Mouse (Mus musculus) neural tube, embryonic 12.5 days (tissue): Measurements from ENCODE around the gene Rmi2. TPM values are rescaled to one million over a fixed set of nuclear protein-coding genes. Genes with fewer than 3 reads are reported as not detected.
"Not testable (repeated sequence)": the region's sequence is repeated elsewhere in the genome, so short reads cannot be mapped to it uniquely, and the experiment has no call there.

Experiments used
- ATAC-seq: fragments of 200-750 bp; cut with Nextera tagmentation; 2 replicates; pipeline ENCODE4 v1.8.0; 2017; ENCODE audit warnings: low read depth, mild to moderate bottlenecking, moderate TSS enrichment, moderate library complexity; ENCODE audit not compliant: low FRiP score
- H3K27ac ChIP-seq: fragments of 300-500 bp; sonication (generic); 2 replicates; pipeline ENCODE4 v1.5.1; 2016
- H3K27me3 ChIP-seq: fragments of 300-500 bp; sonication (generic); replicated peaks from 2 replicates; pipeline ENCODE4 v1.6.1; 2016; ENCODE audit warnings: mild to moderate bottlenecking
- H3K36me3 ChIP-seq: fragments of 300-500 bp; sonication (generic); 2 replicates; pipeline ENCODE4 v1.6.1; 2016; ENCODE audit warnings: mild to moderate bottlenecking
- H3K4me1 ChIP-seq: fragments of 300-500 bp; sonication (generic); 2 replicates; pipeline ENCODE4 v1.6.1; 2016
- H3K4me2 ChIP-seq: fragments of 300-500 bp; sonication (generic); replicated peaks from 2 replicates; pipeline ENCODE4 v1.6.1; 2016; ENCODE audit warnings: mild to moderate bottlenecking
- H3K4me3 ChIP-seq: fragments of 300-500 bp; sonication (generic); 2 replicates; pipeline ENCODE4 v1.5.1; 2016
- H3K9ac ChIP-seq: fragments of 300-500 bp; sonication (generic); 2 replicates; pipeline ENCODE4 v1.6.1; 2016; ENCODE audit warnings: mild to moderate bottlenecking
- H3K9me3 ChIP-seq: fragments of 300-500 bp; sonication (generic); 2 replicates; pipeline ENCODE4 v1.6.1; 2016; ENCODE audit warnings: mild to moderate bottlenecking
- WGBS: fragments of 180-500 bp; shearing (Covaris S2); methylation state at CpG from one replicate; pipeline ENCODE4 v1.1.7; 2016; 5-methylcytosine and 5-hydroxymethylcytosine counted together
- polyA plus RNA-seq: library from polyadenylated mRNA; unstranded; fragments of >200 nt; fragmentation: Nextera tagmentation; extraction: Ambion mirVana; gene quantifications from 2 replicates; pipeline ENCODE4 v1.2.1, GENCODE M21; 2016

The Rmi2 gene
- polyA plus RNA-seq, 1 experiment from 2014 or later = 1.9 TPM

DNA sequence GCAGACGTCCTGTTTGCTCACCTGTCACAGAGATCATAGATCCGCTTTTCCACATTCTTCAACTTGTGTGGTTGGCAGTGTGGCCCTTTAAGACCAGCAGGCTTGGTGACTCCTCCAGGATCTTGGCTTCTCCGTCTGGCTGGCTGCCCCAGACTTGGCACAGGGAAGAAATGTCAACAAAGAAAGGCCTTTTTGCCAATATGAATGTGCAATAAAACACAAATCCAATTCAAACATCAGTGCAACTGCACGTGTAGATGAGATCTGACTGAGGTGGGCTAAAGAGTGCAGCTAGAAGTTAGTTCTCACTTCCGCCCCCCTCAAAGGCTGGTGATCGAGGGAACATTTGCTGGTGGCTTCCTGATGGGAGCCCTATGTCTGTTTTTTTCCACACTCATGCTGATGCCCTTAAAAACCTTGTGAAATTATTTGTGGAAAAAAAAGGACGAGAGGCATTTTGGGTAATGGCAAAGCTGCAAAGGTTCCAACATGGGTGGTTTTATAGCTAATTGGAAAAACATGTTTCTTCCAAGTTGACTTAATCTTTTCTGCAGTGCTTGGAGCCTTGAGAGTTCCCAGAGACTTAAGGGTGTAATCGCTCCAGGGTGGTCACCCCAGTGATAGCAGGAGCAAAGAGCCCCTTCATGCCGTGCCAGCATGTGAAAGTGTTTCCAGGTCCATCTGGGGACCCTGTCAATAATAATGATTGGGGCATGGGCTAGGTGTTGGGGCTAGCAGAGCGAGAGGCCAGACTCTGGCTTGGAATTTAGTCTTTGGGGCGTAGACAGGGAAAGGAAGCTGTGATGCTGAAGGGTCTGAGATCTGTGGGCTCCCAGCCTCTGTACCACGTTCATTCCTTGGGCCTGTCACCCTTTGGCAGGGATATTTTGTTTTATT, 15.4 kb downstream of the Rmi2 start:
- Histone ChIP-seq H3K9me3 (no peaks in the 10 kb centered on the region), H3K4me2 (no peak overlapping the region), H3K9ac (no peak overlapping the region), H3K4me3 (no peak overlapping the region), H3K36me3 (no peaks in the 10 kb centered on the region), H3K4me1 (no peaks in the 10 kb centered on the region), H3K27ac (no peak overlapping the region), H3K27me3 (no peaks in the 10 kb centered on the region)
- ATAC-seq = no peak
- 75% methylated on average over 12 of the region's 12 CpGs for WGBS

DNA sequence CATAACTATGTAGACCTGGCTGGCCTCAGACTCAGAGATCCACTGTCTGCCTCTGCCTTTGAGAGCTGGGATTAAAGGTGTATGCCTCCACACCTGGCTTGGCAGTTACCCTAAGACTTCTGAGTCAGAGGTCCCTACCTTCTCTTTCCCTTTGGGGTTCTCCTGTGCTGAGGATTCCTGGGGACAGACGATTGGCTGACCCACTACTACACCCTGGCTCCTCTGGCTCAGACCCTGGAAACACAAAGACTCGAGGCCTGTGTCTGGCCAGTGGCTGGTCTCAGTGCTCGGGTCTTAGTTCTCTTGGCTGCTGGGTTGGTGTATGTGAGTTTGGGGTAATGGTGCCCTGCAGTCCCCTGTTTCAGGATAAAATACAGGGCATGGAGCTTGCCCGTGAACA, 16.0 kb downstream of the Rmi2 start:
- WGBS = 45% methylated on average over 4 of the region's 4 CpGs
- Histone ChIP-seq H3K27ac (no peak overlapping the region), H3K27me3 (no peaks in the 10 kb centered on the region), H3K4me2 (no peak overlapping the region), H3K36me3 (no peaks in the 10 kb centered on the region), H3K9me3 (no peaks in the 10 kb centered on the region), H3K4me3 (no peak overlapping the region), H3K4me1 (no peaks in the 10 kb centered on the region), H3K9ac (no peak overlapping the region)
- no peak for ATAC-seq

DNA sequence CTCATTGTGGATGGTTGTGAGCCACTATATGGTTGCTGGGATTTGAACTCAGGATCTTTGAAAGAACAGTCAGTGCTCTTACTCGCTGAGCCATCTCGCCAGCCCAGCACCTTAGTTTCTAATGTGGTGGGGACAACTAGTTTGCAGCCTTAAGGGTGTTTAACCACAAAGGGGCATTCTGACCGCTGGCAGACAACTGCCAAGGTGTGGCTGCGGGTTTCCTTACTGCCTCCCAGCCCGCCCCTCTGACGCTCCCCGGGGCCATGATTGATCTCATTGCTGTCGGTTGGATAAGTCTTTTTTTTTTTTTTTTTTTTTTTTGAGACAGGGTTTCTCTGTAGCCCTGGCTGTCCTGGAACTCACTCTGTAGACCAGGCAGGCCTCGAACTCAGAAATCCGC, 17.4 kb downstream of the Rmi2 start:
- not testable (repeated sequence) for H3K36me3 ChIP-seq, H3K4me1 ChIP-seq, H3K9me3 ChIP-seq, H3K4me2 ChIP-seq, H3K27ac ChIP-seq, H3K4me3 ChIP-seq, H3K9ac ChIP-seq, H3K27me3 ChIP-seq, ATAC-seq
- WGBS = 88% methylated on average over 10 of the region's 10 CpGs

- 92% methylated on average over 7 of the region's 7 CpGs for WGBS
These were observed 24.9 kb downstream of the Rmi2 start for GRCm38 (mm10) chr16:10859726-10860245.

DNA sequence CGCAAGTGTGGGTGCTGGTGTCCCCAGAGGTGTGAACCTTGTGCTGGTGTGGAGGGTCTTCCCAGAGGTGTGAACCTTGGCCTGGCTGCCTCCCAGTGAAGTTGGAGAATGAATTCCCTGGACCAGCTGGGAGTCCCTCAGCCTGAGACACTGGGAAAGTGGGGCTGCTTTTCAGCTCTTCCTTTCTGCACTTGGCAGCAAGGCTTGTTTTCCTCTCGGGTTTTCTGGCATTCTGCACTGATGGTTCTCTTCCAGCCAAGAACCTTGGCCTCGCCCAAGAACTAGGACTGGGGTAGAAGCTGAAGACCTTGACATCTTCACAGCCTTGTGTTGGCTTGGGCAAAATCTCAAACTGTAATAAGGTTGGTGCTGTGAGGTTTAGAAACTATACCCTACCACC, 26.5 kb downstream of the Rmi2 start:
- Histone ChIP-seq H3K4me1 (no peaks in the 10 kb centered on the region), H3K9me3 (no peaks in the 10 kb centered on the region), H3K4me2 (no peak overlapping the region), H3K36me3 (no peaks in the 10 kb centered on the region), H3K27me3 (no peaks in the 10 kb centered on the region), H3K27ac (no peak overlapping the region), H3K9ac (no peak overlapping the region), H3K4me3 (no peak overlapping the region)
- WGBS = 73% methylated on average over 3 of the region's 3 CpGs
- ATAC-seq = no peak

More at GRCm38 (mm10) chr16:10859726-10860245, 24.9 kb downstream of the Rmi2 start:
- no peak for ATAC-seq
- Histone ChIP-seq H3K27ac (no peak overlapping the region), H3K9ac (no peak overlapping the region), H3K27me3 (no peaks in the 10 kb centered on the region), H3K4me3 (no peak overlapping the region), H3K4me2 (no peak overlapping the region), H3K36me3 (no peaks in the 10 kb centered on the region), H3K9me3 (no peaks in the 10 kb centered on the region), H3K4me1 (no peaks in the 10 kb centered on the region)

DNA sequence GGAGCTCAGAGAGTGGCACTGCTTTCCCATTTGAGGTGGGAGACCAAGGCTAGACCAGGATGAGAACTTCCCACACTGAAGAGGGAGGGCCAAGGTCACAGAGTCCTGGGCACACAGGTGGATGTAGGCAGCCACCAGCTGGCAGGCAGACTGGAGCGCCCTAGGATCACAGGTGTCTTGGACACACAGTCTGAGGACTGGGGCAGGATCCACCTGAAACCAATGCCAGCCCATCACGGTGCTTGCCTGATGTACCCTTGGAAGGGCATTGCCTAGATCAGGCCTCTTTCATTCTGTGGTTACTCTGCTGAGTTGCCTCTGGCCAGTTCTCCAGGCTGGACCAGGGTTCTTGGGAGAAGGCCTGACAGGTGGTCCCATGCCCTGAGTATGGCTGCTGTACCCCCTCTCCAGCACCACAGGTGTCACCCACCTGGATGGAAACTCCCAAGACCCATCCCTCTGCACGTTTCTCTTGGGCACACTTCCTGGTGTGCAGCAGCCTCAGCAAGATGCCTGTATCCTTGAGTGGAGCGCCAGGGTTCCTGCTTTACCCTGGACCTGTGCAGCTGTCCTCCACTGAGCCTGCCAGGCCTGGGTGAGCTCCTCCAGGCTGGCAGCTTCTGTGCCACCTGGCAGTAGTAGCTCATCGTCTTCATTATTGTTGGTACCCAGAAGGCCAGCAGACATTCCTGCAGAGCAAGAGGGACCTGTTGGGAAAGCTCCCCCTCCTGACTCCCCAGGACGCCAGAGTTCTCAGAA, 30.2 kb downstream of the Rmi2 start:
- ATAC-seq = no peak
- H3K4me2 ChIP-seq = no peak overlapping the region
- no peaks in the 10 kb centered on the region for H3K9me3 ChIP-seq
- H3K27me3 ChIP-seq = no peaks in the 10 kb centered on the region
- no peaks in the 10 kb centered on the region for H3K36me3 ChIP-seq
- H3K4me1 ChIP-seq = no peaks in the 10 kb centered on the region
- WGBS = 85% methylated on average over 6 of the region's 6 CpGs
- no peak overlapping the region for H3K4me3 ChIP-seq
- no peak overlapping the region for H3K9ac ChIP-seq
- H3K27ac ChIP-seq = no peak overlapping the region

DNA sequence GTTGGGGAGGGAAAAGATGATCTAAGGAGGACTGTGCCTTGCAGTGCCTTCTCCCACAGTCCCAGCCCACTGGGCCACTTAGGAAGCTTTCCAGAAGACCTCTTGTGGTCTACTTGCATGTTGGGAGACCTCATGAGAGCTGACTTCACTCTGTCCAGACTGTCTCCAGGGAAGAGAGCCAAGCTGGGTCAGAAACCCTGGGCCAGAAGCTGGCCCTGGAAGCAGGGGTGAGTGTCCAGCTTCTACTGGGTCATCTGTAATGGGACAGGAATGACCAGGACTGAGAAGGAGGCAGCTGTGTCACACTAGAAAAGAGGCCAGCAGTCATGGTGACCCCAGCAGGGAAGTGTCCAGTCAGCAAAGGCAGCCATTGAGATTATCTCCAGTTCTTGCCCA, 30.7 kb downstream of the Rmi2 start:
- no peaks in the 10 kb centered on the region for H3K27me3 ChIP-seq
- H3K27ac ChIP-seq = no peak overlapping the region
- ATAC-seq = no peak
- no peaks in the 10 kb centered on the region for H3K9me3 ChIP-seq
- H3K36me3 ChIP-seq = no peaks in the 10 kb centered on the region
- H3K4me1 ChIP-seq = no peaks in the 10 kb centered on the region
- H3K9ac ChIP-seq = no peak overlapping the region
- no peak overlapping the region for H3K4me2 ChIP-seq
- no peak overlapping the region for H3K4me3 ChIP-seq

DNA sequence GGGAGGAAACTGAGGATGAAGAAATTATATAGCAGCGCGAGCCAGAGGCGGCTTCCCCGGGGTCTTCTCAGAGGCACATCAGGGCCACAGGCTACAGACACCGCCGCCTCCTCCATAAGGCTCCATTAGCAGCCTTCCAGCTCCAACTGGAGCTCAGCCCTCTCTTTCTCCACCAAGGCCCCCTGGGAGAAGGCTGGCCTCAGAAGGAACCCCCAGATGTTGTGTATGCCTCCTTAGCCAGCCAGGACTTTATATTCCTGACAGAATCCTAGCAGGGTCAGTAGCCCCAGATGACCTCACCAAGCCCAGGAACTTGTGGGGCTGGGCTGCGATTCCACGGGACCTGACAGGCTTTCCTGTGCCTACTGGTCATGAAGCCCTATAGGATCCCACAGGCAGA, 32.0 kb downstream of the Rmi2 start:
- H3K4me1 ChIP-seq = no peaks in the 10 kb centered on the region
- ATAC-seq = no peak
- H3K27me3 ChIP-seq = no peaks in the 10 kb centered on the region
- no peak overlapping the region for H3K27ac ChIP-seq
- no peaks in the 10 kb centered on the region for H3K9me3 ChIP-seq
- no peaks in the 10 kb centered on the region for H3K36me3 ChIP-seq
- no peak overlapping the region for H3K9ac ChIP-seq
- 93% methylated on average over 8 of the region's 8 CpGs for WGBS
- H3K4me2 ChIP-seq = no peak overlapping the region
- no peak overlapping the region for H3K4me3 ChIP-seq

DNA sequence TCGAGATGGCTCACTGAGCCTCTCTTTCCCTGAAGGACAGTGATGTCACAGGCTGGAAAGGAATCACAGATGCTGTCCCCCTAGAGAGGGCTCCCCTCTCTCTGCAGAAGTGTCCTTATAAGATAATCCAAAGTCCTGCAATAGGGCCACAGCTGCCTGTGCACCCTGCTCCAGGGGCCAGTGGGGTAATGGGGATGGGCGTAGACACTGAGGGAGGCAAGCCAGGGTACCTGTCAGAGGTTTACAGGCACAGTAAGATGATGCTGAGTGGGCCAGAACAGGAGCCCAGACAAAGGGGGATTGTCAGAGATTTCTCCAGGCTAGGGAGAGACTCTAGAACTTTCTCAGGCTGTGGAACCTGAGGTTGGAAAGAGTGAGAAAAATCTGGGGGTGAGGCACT, 32.6 kb downstream of the Rmi2 start:
- H3K4me3 ChIP-seq = no peak overlapping the region
- H3K27me3 ChIP-seq = no peaks in the 10 kb centered on the region
- no peaks in the 10 kb centered on the region for H3K9me3 ChIP-seq
- WGBS = 92% methylated on average over 2 of the region's 2 CpGs
- H3K4me1 ChIP-seq = no peaks in the 10 kb centered on the region
- no peak overlapping the region for H3K4me2 ChIP-seq
- ATAC-seq = no peak
- no peak overlapping the region for H3K9ac ChIP-seq
- H3K27ac ChIP-seq = no peak overlapping the region
- no peaks in the 10 kb centered on the region for H3K36me3 ChIP-seq

GRCm38 (mm10) chr16:10867904-10868440, 33.1 kb downstream of the Rmi2 start:
- Histone ChIP-seq H3K9me3 (no peaks in the 10 kb centered on the region), H3K27me3 (no peaks in the 10 kb centered on the region), H3K9ac (no peak overlapping the region), H3K36me3 (no peaks in the 10 kb centered on the region), H3K4me2 (no peak overlapping the region), H3K4me1 (no peaks in the 10 kb centered on the region), H3K4me3 (no peak overlapping the region), H3K27ac (no peak overlapping the region)
- no peak for ATAC-seq
- 39% methylated on average over 11 of the region's 11 CpGs for WGBS

DNA sequence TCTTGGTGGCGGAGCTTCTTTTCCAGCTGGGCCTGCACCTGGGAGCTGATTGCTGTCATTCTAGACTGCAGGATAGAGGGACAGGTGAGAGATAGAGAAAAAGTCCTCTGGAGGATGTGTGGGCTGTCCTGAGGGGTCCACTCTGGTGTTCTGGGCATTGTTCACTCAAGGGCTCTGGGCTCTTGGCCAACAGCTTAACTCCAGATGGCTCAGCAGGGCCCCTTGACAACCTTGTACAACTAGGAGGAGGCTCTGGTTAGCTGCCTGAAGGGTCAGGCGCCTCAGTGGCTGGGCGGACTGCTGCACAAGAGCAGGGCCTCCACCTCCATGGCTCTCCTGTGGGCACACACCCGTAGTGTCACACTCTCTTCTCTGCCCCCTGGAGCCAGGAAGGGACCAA, 36.1 kb downstream of the Rmi2 start:
- WGBS = 74% methylated on average over 4 of the region's 4 CpGs
- Histone ChIP-seq H3K27me3 (no peaks in the 10 kb centered on the region), H3K36me3 (no peaks in the 10 kb centered on the region), H3K4me2 (no peak overlapping the region), H3K27ac (no peak overlapping the region), H3K4me1 (no peaks in the 10 kb centered on the region), H3K9ac (no peak overlapping the region), H3K9me3 (no peaks in the 10 kb centered on the region), H3K4me3 (no peak overlapping the region)
- no peak for ATAC-seq

GRCm38 (mm10) chr16:10872825-10873360, 38.0 kb downstream of the Rmi2 start:
- Histone ChIP-seq H3K4me2 (no peak overlapping the region), H3K36me3 (no peaks in the 10 kb centered on the region), H3K4me1 (no peaks in the 10 kb centered on the region), H3K27me3 (no peaks in the 10 kb centered on the region), H3K27ac (no peak overlapping the region), H3K9me3 (no peaks in the 10 kb centered on the region), H3K9ac (no peak overlapping the region), H3K4me3 (no peak overlapping the region)
- WGBS = 74% methylated on average over 4 of the region's 4 CpGs
- ATAC-seq = no peak
